Mouse (Mus musculus) left cerebral cortex, adult 9 months (tissue): ENCODE measurements around the gene Evc2.

Experiments
- DNase-seq, 2 experiments: peaks; one replicate each; pipeline ENCODE4 v3.0.0; 2022; ENCODE audit warnings: low spot score in 2 of 2

Gene Evc2

GRCm38 (mm10) chr5:37365751-37366150, 27.5 kb downstream of the Evc2 start:
- DNase-seq = no peak

DNA sequence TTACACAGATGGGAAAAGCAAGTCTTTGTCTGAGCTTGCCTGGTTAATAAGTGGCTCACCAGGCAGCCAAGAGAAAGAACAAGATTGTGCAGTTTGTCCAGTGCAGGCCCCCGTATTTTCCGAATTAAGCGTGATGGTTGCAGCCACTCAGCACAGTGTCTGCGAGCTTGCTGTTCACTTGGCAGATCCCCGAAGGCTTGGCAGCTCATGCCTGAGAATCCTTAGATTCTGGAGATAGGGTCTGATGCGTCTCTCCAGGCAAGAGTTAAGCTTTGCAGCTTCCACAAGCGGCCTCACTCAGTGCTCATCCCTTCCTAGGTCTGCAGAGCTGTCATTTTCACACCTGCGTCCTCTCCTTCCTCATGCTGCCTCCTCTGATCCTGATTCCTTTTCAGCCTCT, 30.5 kb downstream of the Evc2 start:
- no peak for DNase-seq

DNA sequence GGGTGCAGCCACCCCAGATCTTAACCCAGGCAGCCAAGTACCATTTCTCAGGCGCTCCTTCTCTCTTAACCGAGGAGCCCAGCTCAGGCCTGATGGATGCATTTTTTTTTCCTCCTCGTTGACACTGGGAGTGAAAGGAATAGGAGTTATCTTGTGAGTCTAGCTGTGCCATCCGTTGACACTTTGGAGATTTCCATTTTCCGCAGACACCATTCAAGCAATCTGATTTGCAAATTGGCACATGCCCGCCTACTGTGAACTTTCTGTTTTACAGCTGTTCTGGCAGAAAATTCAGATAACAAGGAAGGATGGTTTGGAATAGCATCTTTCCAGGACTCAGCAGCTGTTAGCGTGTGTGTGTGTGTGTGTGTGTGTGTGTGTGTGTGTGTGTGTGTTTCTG, 39.1 kb downstream of the Evc2 start:
- DNase-seq = no peak

GRCm38 (mm10) chr5:37380641-37381040, 42.3 kb downstream of the Evc2 start:
- DNase-seq = no peak

DNA sequence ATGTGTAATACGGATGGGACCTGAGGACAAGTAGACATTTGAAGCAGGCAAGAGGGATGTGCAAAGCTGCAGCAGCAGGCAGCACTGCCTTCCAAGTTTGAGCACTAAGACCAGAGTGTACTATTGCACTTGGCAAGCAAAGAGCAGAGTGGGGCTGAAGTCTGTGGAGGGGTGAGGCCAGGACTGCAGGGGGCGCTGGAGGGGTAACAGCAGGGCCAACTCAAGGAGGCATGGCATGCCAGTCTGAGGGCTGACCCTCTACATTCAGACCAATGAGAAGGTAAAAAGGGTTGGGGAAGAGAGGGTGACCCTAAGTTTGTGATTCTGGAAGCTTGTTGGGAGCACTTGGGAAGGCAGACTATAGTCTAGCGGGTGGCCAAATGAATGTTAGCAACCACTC, 45.3 kb downstream of the Evc2 start:
- DNase-seq = no peak

- no peak for DNase-seq
Observed at GRCm38 (mm10) chr5:37388646-37389045, 50.3 kb downstream of the Evc2 start.

DNA sequence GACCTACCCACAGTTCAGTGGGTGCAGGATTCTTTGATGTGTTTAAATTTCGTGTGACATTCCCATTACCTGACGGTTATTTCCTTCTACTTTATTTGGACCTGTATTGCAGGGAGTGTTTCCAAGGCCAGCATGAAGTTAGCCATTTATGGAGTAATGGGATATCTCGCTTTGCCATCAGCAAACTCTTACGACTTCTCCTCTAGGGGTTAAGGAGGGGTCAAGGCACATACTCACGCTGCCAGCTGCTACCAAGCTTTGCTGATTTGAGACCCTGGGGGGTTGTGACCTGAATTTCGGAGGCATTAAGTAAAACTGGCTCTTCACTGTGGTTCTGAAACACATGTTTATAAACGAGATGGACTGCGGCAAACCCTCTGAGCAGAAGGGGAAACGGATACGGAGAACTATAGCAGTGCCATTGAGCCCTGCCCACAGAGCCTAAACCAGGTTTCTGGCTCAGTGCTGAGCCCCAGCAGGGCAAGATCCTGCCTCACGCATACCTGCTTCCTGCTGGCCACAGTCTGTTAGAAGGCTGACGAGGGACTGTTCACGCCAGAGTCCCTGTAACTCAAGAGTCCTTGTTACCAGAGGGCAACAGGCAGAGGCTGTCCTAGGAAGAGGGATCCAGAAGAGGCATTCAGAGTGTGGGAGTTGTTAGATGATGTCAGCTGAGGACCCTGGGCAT, 51.7 kb downstream of the Evc2 start:
- no peak for DNase-seq

DNA sequence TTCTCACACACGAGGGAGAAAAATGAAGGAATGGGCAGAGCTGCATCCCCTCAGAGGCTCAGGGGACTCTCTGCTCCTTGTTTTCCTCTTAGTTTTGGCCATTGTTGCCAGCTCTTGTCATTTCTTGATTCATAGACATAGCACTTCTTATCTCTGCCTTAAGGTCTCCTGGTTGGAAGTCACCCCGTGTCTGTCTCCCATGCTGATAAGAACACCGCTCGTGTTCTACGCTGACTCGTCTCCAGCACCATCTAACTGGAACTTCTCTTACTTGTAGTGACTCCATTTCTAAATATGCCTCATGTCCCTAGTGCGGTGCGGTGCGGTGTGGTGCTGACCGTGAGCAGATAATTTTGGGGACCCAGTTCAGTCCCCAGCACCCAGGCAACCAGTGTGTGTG, 52.6 kb downstream of the Evc2 start:
- DNase-seq = no peak

- DNase-seq = no peak
Observed at GRCm38 (mm10) chr5:37391901-37392300, 53.6 kb downstream of the Evc2 start.

GRCm38 (mm10) chr5:37395172-37396030, 57.1 kb downstream of the Evc2 start:
- DNase-seq = no peak

GRCm38 (mm10) chr5:37419028-37419427, 80.7 kb downstream of the Evc2 start:
- no peak for DNase-seq

- no peak for DNase-seq
Observed at GRCm38 (mm10) chr5:37427210-37427609, 88.9 kb downstream of the Evc2 start.

DNA sequence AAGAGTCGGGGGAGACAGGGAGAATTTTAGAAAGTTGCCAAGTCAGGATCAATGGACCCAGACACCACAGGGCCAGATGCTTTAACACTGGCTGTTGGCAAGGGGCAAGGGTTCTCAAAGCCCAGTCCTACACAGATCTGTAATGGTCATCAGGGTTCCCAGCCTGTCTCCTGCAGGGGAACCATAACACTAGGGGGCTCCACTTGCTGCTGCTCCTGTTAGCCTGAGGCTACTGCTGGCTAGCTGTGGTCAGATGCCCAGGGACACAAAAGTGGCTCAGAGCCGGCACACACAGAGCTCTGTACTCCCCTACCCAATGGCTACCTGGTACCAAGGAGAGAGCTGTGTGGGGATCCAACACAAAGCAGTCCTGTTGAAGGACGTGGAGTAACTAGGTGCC, 97.1 kb downstream of the Evc2 start:
- no peak for DNase-seq

GRCm38 (mm10) chr5:37442767-37443166, 104.5 kb downstream of the Evc2 start:
- no peak for DNase-seq

- no peak for DNase-seq
Observed at GRCm38 (mm10) chr5:37447546-37447945, 109.2 kb downstream of the Evc2 start.

- no peak for DNase-seq
Observed at GRCm38 (mm10) chr5:37456590-37456989, 118.3 kb downstream of the Evc2 start.

DNA sequence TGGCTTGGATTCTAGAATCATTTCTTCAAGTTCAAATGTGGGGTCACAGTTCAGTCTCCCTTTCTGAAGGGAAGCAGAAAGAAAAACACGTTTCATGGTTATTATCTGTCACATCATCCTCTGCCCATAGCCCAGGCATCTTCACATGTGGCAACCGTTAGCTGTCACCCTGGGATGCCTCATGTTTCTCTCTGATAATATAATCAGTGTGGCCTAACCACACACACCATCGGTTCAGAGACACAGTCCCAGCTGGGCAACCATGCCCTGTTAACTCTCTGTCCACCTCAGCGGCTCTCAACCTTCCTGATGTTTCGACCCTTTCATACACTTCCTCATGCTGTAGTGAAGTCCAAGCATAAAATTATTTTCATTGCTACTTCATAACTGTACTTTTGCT, 118.9 kb downstream of the Evc2 start:
- DNase-seq = no peak

DNA sequence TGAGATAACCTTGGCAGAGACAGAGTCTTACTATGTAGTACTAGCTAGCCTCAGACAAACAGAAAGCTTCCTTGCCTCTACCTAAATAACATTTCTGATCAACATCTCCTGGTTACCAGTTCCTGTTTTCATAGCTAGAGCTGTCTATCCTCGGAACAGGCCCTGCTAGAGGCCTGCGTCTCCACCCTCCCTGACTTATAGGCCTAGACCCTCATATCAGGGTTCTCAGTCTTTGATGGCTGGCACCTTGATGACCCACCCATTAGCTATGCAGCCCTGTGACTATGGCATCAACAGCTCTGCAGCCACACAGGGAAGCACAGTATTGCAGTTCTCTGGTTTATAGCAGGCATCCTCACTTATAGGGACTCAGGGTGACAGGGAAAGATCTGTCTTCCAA, 119.5 kb downstream of the Evc2 start:
- DNase-seq = no peak

DNA sequence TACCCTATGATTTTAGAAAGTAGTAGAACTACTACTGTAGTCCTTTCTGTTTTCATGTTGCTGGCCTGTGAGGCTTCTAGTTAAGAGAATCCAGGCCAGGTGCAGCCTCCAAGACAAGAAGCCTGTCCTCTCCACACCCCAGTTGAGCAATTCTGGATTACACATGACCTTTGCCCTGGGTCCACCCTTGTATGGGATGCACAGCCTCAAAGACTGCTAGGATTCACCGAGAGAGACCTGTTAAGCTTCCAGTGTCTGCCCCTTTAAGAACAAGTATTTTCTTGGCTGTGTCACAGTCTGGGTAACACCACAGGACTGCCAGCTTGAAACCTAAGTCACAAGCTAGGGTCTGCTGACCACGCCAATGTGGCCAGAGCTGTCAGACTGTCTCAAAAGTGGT, 119.9 kb downstream of the Evc2 start:
- DNase-seq = no peak

DNA sequence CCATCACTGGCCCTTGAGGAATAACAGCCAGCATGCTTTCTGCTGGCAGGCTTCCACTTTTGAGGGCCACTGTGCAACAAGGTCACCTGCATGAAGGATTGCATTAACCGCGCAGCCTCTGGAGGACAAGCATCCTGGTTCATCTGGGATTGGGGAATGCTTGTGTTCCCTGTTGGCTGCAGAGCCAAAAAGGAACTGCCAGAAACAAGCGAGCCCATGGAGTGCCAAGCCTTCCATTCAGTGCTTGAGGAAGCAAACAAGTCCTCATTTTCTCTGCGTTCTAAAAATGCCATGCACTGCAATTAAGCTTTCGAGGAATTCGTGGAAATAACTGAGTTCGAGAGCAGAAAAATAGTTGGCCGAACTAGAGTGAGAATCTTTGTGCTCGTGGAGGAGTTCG, 127.2 kb downstream of the Evc2 start:
- DNase-seq = peak; percentile 1 to 13

DNA sequence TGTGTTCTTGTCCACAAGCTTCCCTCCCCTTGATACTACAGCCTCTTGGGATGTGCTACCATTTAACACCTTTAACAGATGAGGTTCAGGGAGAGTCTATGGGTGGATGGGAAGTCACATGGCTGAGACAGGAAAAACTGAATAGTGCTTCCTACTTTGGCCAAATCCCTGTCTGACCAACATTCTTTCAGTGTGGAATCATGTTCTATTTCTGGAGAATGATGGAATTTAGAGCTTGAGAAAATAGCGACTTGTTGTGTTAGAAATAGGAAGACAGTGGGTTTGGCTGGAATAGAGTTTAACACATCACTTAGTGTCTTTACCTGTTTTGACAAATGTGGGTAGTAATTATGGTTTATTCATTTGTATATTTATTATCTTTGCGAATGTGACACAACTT, 129.3 kb downstream of the Evc2 start:
- no peak for DNase-seq

DNA sequence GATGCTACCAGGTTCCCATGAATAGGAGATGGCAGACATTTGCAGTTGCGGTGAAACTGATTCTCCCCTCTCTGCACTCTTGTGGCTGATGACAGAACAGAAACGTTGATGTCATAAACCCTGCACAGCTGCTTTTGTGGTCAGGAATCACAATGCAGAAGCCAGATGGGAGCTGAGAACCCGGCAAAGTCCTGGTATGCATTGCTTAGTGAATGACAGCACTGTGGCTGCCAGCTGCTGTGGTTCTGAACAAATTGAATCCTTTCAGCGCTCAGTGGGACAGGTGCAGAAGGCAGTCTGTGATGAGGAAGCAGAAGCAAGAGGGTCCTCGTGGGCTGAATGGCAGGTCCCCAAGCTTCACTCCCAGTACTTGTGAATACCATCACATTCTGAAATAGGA, 130.7 kb downstream of the Evc2 start:
- no peak for DNase-seq

DNA sequence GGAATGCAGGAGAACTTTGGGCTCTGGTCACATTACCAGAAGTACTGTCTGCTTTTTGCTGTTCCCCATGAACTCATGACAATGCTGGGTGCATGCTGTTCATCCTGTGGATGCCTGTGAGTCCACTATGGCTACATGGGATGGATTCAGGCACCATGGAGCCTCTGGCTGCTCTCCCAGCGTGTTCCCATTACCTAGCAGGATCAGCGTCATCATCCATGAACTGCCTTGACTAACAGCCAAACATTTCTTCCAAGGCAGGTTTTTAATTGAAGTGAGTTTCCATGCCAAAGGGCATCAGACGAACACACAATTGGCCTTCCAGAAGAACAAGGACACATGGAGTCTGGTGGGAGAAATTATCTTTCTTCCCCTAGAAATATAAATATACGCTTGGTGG, 133.3 kb downstream of the Evc2 start:
- DNase-seq = no peak
